Mouse (Mus musculus) MEL (cell line): ENCODE measurements around the gene Arid1a. TPM values are rescaled to one million over a fixed set of nuclear protein-coding genes. Genes with fewer than 3 reads are reported as not detected.

Experiments used
- DNase-seq: peaks from one replicate; pipeline ENCODE4 v3.0.0; 2011; ENCODE audit warnings: low read depth, low spot score
- H3K27ac ChIP-seq: 2 replicates; pipeline ENCODE4 v1.5.1; 2012; ENCODE audit warnings: low read depth, mild to moderate bottlenecking, control low read depth, low read length, moderate library complexity; ENCODE audit not compliant: control insufficient read depth
- H3K27me3 ChIP-seq, 2 experiments: fragments of 150-350 bp in 1 of 2; sonication (generic) in 1 of 2; 2 replicates each; pipeline ENCODE4 v1.6.1; 2012; ENCODE audit warnings: low read length in 2 of 2, mild to moderate bottlenecking in 2 of 2, improper control_type of control experiment in 1 of 2, moderate library complexity in 1 of 2; ENCODE audit not compliant: insufficient read depth in 2 of 2, control insufficient read depth in 1 of 2
- H3K36me3 ChIP-seq, 2 experiments: 2 replicates each; pipeline ENCODE4 v1.6.1; 2012 to 2014; ENCODE audit warnings: low read length in 2 of 2, improper control_type of control experiment in 1 of 2, inconsistent platforms in 1 of 2, mild to moderate bottlenecking in 1 of 2; ENCODE audit not compliant: insufficient read depth in 2 of 2, control insufficient read depth in 1 of 2
- H3K4me1 ChIP-seq, 2 experiments: fragments of 150-350 bp in 1 of 2; sonication (generic) in 1 of 2; 2 replicates each; pipeline ENCODE4 v1.6.1; 2012; ENCODE audit warnings: low read length in 2 of 2, improper control_type of control experiment in 1 of 2, mild to moderate bottlenecking in 1 of 2; ENCODE audit not compliant: insufficient read depth in 2 of 2, control insufficient read depth in 1 of 2
- H3K4me3 ChIP-seq, 2 experiments: fragments of 150-350 bp in 1 of 2; sonication (generic) in 1 of 2; 2 replicates each; pipeline ENCODE4 v1.5.1; 2012; ENCODE audit warnings: low read depth in 2 of 2, low read length in 2 of 2, mild to moderate bottlenecking in 2 of 2, moderate library complexity in 2 of 2, control low read depth in 1 of 2, improper control_type of control experiment in 1 of 2; ENCODE audit not compliant: control insufficient read depth in 1 of 2, insufficient read depth in 1 of 2
- H3K79me2 ChIP-seq: 2 replicates; pipeline ENCODE4 v1.6.1; 2012; ENCODE audit warnings: mild to moderate bottlenecking, low read length, moderate library complexity; ENCODE audit not compliant: control insufficient read depth, poor library complexity, insufficient read depth
- H3K9ac ChIP-seq: 2 replicates; pipeline ENCODE4 v1.6.1; 2012; ENCODE audit warnings: low read depth, mild to moderate bottlenecking, control low read depth, low read length, moderate library complexity; ENCODE audit not compliant: control insufficient read depth, poor library complexity, severe bottlenecking
- H3K9me3 ChIP-seq: fragments of 150-350 bp; sonication (generic); replicated peaks from 2 replicates; pipeline ENCODE4 v1.6.1; 2012; ENCODE audit warnings: mild to moderate bottlenecking, low read length, improper control_type of control experiment, moderate library complexity; ENCODE audit not compliant: insufficient read depth
- BHLHE40 ChIP-seq: IDR thresholded peaks from 2 replicates; pipeline ENCODE4 v1.6.1; 2012; ENCODE audit warnings: low read depth, mild to moderate bottlenecking, inconsistent platforms, low read length, improper control_type of control experiment, borderline replicate concordance
- CHD1 ChIP-seq: IDR thresholded peaks from 2 replicates; pipeline ENCODE4 v1.6.1; 2012; ENCODE audit warnings: low read depth, mild to moderate bottlenecking, inconsistent platforms, low read length, improper control_type of control experiment
- CTCF ChIP-seq, 3 experiments: IDR thresholded peaks in 2 of 3; conservative IDR thresholded peaks in 1 of 3; 2 replicates each; pipeline ENCODE4 v1.5.1; 2011 to 2012; ENCODE audit warnings: low read length in 3 of 3, low read depth in 2 of 3, mild to moderate bottlenecking in 2 of 3, improper control_type of control experiment in 1 of 3, inconsistent platforms in 1 of 3, mixed read lengths in 1 of 3, moderate library complexity in 1 of 3; ENCODE audit not compliant: control insufficient read depth in 1 of 3, insufficient read depth in 1 of 3, poor library complexity in 1 of 3, severe bottlenecking in 1 of 3
- E2F4 ChIP-seq: IDR thresholded peaks from 2 replicates; pipeline ENCODE4 v1.6.1; 2011; ENCODE audit warnings: low read depth, low read length, improper control_type of control experiment, borderline replicate concordance
- ETS1 ChIP-seq: IDR thresholded peaks from 2 replicates; pipeline ENCODE4 v1.6.1; 2012; ENCODE audit warnings: low read depth, mild to moderate bottlenecking, inconsistent platforms, low read length, improper control_type of control experiment, moderate library complexity
- GABPA ChIP-seq: IDR thresholded peaks from 2 replicates; pipeline ENCODE4 v1.6.1; 2012; ENCODE audit warnings: low read depth, mild to moderate bottlenecking, inconsistent platforms, low read length, improper control_type of control experiment, moderate library complexity
- GATA1 ChIP-seq: IDR thresholded peaks from 2 replicates; pipeline ENCODE4 v1.6.1; 2011; ENCODE audit warnings: low read depth, low read length, improper control_type of control experiment
- HCFC1 ChIP-seq: IDR thresholded peaks from 2 replicates; pipeline ENCODE4 v1.6.1; 2012; ENCODE audit warnings: low read depth, mild to moderate bottlenecking, inconsistent platforms, low read length, improper control_type of control experiment, moderate library complexity
- JUND ChIP-seq: IDR thresholded peaks from 2 replicates; pipeline ENCODE4 v1.6.1; 2011; ENCODE audit warnings: low read depth, mild to moderate bottlenecking, improper control_type of control experiment, low read length
- MAX ChIP-seq: IDR thresholded peaks from 2 replicates; pipeline ENCODE4 v1.6.1; 2011; ENCODE audit warnings: low read length, improper control_type of control experiment
- MEF2A ChIP-seq: IDR thresholded peaks from 2 replicates; pipeline ENCODE4 v1.6.1; 2014; ENCODE audit warnings: low read depth, mild to moderate bottlenecking, inconsistent platforms, low read length, improper control_type of control experiment; ENCODE audit not compliant: poor library complexity, insufficient replicate concordance, severe bottlenecking; ENCODE audit errors: extremely low read depth
- MYB ChIP-seq: IDR thresholded peaks from 2 replicates; pipeline ENCODE4 v1.6.1; 2011; ENCODE audit warnings: mild to moderate bottlenecking, low read depth, low read length, improper control_type of control experiment
- MYC ChIP-seq: IDR thresholded peaks from 2 replicates; pipeline ENCODE4 v1.6.1; 2011; ENCODE audit warnings: low read depth, mild to moderate bottlenecking, low read length, improper control_type of control experiment, moderate library complexity
- NELFE ChIP-seq: IDR thresholded peaks from 2 replicates; pipeline ENCODE4 v1.6.1; 2011; ENCODE audit warnings: low read depth, low read length, improper control_type of control experiment
- POLR2AphosphoS2 ChIP-seq: IDR thresholded peaks from 2 replicates; pipeline ENCODE4 v1.6.1; 2011; ENCODE audit warnings: low read length, improper control_type of control experiment
- POLR2AphosphoS5 ChIP-seq: IDR thresholded peaks from 2 replicates; pipeline ENCODE4 v1.6.1; 2012; ENCODE audit warnings: low read depth, borderline replicate concordance, mild to moderate bottlenecking, inconsistent platforms, low read length, moderate library complexity, mixed read lengths
- RAD21 ChIP-seq: IDR thresholded peaks from 2 replicates; pipeline ENCODE4 v1.6.1; 2011; ENCODE audit warnings: mild to moderate bottlenecking, low read depth, low read length, improper control_type of control experiment
- RCOR1 ChIP-seq: IDR thresholded peaks from 2 replicates; pipeline ENCODE4 v1.6.1; 2012; ENCODE audit warnings: low read depth, mild to moderate bottlenecking, inconsistent platforms, low read length, improper control_type of control experiment
- SIN3A ChIP-seq: IDR thresholded peaks from 2 replicates; pipeline ENCODE4 v1.6.1; 2012; ENCODE audit warnings: low read length, improper control_type of control experiment, inconsistent platforms
- SMC3 ChIP-seq: IDR thresholded peaks from 2 replicates; pipeline ENCODE4 v1.6.1; 2011; ENCODE audit warnings: low read depth, low read length, improper control_type of control experiment
- TBP ChIP-seq: IDR thresholded peaks from 2 replicates; pipeline ENCODE4 v1.8.0; 2011; ENCODE audit warnings: low read depth, low read length, improper control_type of control experiment
- TCF12 ChIP-seq: IDR thresholded peaks from 2 replicates; pipeline ENCODE4 v1.6.1; 2014; ENCODE audit warnings: low read depth, mild to moderate bottlenecking, inconsistent platforms, low read length, improper control_type of control experiment, moderate library complexity
- USF1 ChIP-seq: IDR thresholded peaks from 2 replicates; pipeline ENCODE4 v1.6.1; 2014; ENCODE audit warnings: low read depth, mild to moderate bottlenecking, inconsistent platforms, low read length, improper control_type of control experiment, moderate library complexity
- USF2 ChIP-seq, 2 experiments: IDR thresholded peaks; 2 replicates each; pipeline ENCODE4 v1.6.1; 2011 to 2012; ENCODE audit warnings: improper control_type of control experiment in 2 of 2, low read length in 2 of 2, borderline replicate concordance in 1 of 2, inconsistent platforms in 1 of 2, low read depth in 1 of 2, mild to moderate bottlenecking in 1 of 2; ENCODE audit not compliant: insufficient read depth in 1 of 2
- ZC3H11A ChIP-seq: IDR thresholded peaks from 2 replicates; pipeline ENCODE4 v1.6.1; 2012; ENCODE audit warnings: low read depth, mild to moderate bottlenecking, inconsistent platforms, low read length, improper control_type of control experiment
- ZKSCAN1 ChIP-seq: IDR thresholded peaks from 2 replicates; pipeline ENCODE4 v1.6.1; 2012; ENCODE audit warnings: low read depth, mild to moderate bottlenecking, inconsistent platforms, low read length, improper control_type of control experiment, moderate library complexity
- ZMIZ1 ChIP-seq: IDR thresholded peaks from 2 replicates; pipeline ENCODE4 v1.6.1; 2012; ENCODE audit warnings: low read depth, mild to moderate bottlenecking, inconsistent platforms, low read length, improper control_type of control experiment, moderate library complexity
- ZNF384 ChIP-seq: IDR thresholded peaks from 2 replicates; pipeline ENCODE4 v1.6.1; 2012; ENCODE audit warnings: low read depth, mild to moderate bottlenecking, inconsistent platforms, low read length, improper control_type of control experiment
- polyA plus RNA-seq, 2 experiments: library from polyadenylated mRNA; stranded (reverse) in 1 of 2; unstranded in 1 of 2; fragments of >175 nt in 1 of 2; fragments of >200 nt in 1 of 2; gene quantifications; 2 replicates each; pipeline versions ENCODE4 v1.2.1 to v1.2.4; 2012; ENCODE audit warnings: low replicate concordance in 2 of 2, low read depth in 1 of 2; ENCODE audit not compliant: insufficient read length in 2 of 2, insufficient read depth in 1 of 2, missing spikeins in 1 of 2
- total RNA-seq: library from RNA; depleted of rRNA; stranded (reverse); fragments of 300-350 nt; gene quantifications from 2 replicates; pipeline ENCODE4 v1.2.3, GENCODE M21; 2012

The Arid1a gene
- total and polyA plus RNA-seq, 3 experiments, result 18.1 to 83.3 (median 70.6) TPM

DNA sequence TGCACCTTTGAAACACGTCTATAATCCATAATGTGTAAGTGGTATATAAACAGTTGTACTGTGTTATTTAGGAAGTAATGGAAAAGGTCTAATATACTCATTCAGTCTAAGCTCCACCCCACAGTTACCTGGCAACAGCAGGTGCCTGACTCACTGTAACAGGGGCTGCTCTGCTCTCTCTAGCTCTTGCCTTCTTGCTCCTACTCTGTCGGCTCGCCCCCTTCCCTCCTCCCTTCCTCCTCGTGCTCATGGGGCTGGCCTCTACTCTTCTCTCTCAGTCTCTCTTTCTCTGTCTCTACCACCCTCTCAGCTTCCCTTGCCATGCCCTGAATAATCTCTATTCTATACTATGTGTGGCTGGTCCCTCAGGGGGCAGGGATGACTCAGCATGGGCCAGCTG, 99.6 kb downstream of the Arid1a start:
- TF ChIP-seq JUND, result no peak
- TF ChIP-seq CTCF (IDR thresholded peaks at IDR 0.05 in 2 of 3, conservative IDR thresholded peaks at IDR 0.05 in 1 of 3; ENCODE audit: control insufficient read depth in 1 of 3, insufficient read depth in 1 of 3, low read depth in 2 of 3, low read length in 3 of 3, poor library complexity in 1 of 3, severe bottlenecking in 1 of 3), result no peak
- TF ChIP-seq BHLHE40, result no peak
- TF ChIP-seq ZNF384, result no peak
- TF ChIP-seq ETS1, result no peak
- no peak for TF ChIP-seq TBP
- no peak for TF ChIP-seq CHD1
- TF ChIP-seq SIN3A, result no peak
- no peak for TF ChIP-seq MYC
- no peak for TF ChIP-seq MEF2A
- no peak for TF ChIP-seq POLR2AphosphoS2
- TF ChIP-seq POLR2AphosphoS5, result no peak
- TF ChIP-seq SMC3, result no peak
- no peak for TF ChIP-seq ZC3H11A
- TF ChIP-seq, all 39 proteins: peak for 0
- H3K4me3 ChIP-seq, result no peak overlapping the region
- H3K9me3 ChIP-seq, result no peaks in the 10 kb centered on the region
- no peaks in the 10 kb centered on the region; the same call in 1 of the 2 replicates for H3K79me2 ChIP-seq
- H3K9ac ChIP-seq, result no peak overlapping the region
- DNase-seq, result no peak
- no peak overlapping the region for H3K27ac ChIP-seq
- no peaks in the 10 kb centered on the region for H3K27me3 ChIP-seq
- peaks cover 0 to 2% of the 10 kb centered on the region in 2 experiments; a peak in 2 of 4 replicates for H3K36me3 ChIP-seq
- H3K4me1 ChIP-seq, result peaks cover 0 to 14% of the 10 kb centered on the region in 2 experiments; a peak in 3 of 4 replicates

DNA sequence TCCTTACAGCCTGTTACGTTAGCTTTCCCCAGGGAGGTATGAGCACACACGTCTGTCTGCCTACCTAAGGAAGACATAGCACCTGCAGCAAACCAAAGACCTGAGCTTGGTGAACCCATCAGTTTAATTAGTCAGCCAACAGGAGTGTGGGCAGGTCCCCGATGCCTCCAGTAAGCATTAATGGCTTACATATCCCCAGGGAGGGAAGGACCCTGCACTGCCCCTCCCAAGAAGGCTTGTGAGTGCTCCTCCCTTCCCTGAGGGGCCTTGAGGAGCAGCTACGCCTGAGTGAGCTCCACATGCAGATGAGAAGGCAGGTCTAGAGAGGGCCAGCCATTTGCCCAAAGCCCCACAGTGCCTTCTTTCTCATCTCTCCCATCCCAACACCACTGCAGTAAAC, 100.3 kb downstream of the Arid1a start:
- Histone ChIP-seq H3K9me3 (no peaks in the 10 kb centered on the region), H3K9ac (no peak overlapping the region), H3K27me3 (no peaks in the 10 kb centered on the region), H3K4me3 (no peak overlapping the region), H3K4me1 (peaks cover 0 to 14% of the 10 kb centered on the region in 2 experiments; a peak in 3 of 4 replicates), H3K36me3 (peaks cover 0 to 2% of the 10 kb centered on the region in 2 experiments; a peak in 2 of 4 replicates), H3K79me2 (no peaks in the 10 kb centered on the region; the same call in 1 of the 2 replicates), H3K27ac (no peak overlapping the region)
- TF ChIP-seq RCOR1, result no peak
- no peak for TF ChIP-seq CTCF (IDR thresholded peaks at IDR 0.05 in 2 of 3, conservative IDR thresholded peaks at IDR 0.05 in 1 of 3; ENCODE audit: control insufficient read depth in 1 of 3, insufficient read depth in 1 of 3, low read depth in 2 of 3, low read length in 3 of 3, poor library complexity in 1 of 3, severe bottlenecking in 1 of 3)
- no peak for TF ChIP-seq GATA1
- no peak for TF ChIP-seq ZMIZ1
- no peak for TF ChIP-seq MAX
- no peak for TF ChIP-seq E2F4
- TF ChIP-seq MEF2A, result no peak
- TF ChIP-seq NELFE, result no peak
- no peak for TF ChIP-seq POLR2AphosphoS2
- TF ChIP-seq ZKSCAN1, result no peak
- TF ChIP-seq RAD21, result no peak
- no peak for TF ChIP-seq GABPA
- TF ChIP-seq USF1, result no peak
- TF ChIP-seq TCF12, result no peak
- TF ChIP-seq MYC, result no peak
- TF ChIP-seq MYB, result no peak
- TF ChIP-seq HCFC1, result no peak
- no peak for TF ChIP-seq ZC3H11A
- no peak for TF ChIP-seq SMC3
- TF ChIP-seq USF2 (IDR thresholded peaks at IDR 0.05; ENCODE audit: borderline replicate concordance in 1 of 2, insufficient read depth in 1 of 2, low read depth in 1 of 2, low read length in 2 of 2), result no peak
- no peak for DNase-seq
